Mouse (Mus musculus) kidney, adult 2 months (tissue): ENCODE measurements around the gene Plxna3.

Source experiments
- CTCF ChIP-seq: fragments of 200-500 bp; conservative IDR thresholded peaks from 2 replicates; pipeline ENCODE4 v1.5.1; 2011; ENCODE audit warnings: low read depth, mild to moderate bottlenecking, control low read depth, low read length, moderate library complexity, mixed read lengths; ENCODE audit not compliant: insufficient read depth, insufficient read length
- POLR2A ChIP-seq: fragments of 200-500 bp; IDR thresholded peaks from one replicate; pipeline ENCODE4 v1.6.1; 2011; ENCODE audit warnings: low read depth, low read length, control low read depth

- TF ChIP-seq POLR2A = no peak
- no peak for TF ChIP-seq CTCF
Observed at GRCm38 (mm10) chrX:74298348-74298747, 30.5 kb upstream of the Plxna3 start.
